Mouse (Mus musculus) v-Abl transformed pro-B cells (cell line): ENCODE measurements around the gene Inka2.
"Not testable (repeated sequence)": the region's sequence is repeated elsewhere in the genome, so short reads cannot be mapped to it uniquely, and the experiment has no call there.

Source experiments
- in situ Hi-C, 2 experiments: fragments of 400-800 bp; cut with MboI; formaldehyde crosslinking; loops; one replicate each; pipeline ENCODE4 v1.15.1; 2025; ENCODE audit not compliant: unreplicated experiment in 2 of 2

Gene Inka2

DNA sequence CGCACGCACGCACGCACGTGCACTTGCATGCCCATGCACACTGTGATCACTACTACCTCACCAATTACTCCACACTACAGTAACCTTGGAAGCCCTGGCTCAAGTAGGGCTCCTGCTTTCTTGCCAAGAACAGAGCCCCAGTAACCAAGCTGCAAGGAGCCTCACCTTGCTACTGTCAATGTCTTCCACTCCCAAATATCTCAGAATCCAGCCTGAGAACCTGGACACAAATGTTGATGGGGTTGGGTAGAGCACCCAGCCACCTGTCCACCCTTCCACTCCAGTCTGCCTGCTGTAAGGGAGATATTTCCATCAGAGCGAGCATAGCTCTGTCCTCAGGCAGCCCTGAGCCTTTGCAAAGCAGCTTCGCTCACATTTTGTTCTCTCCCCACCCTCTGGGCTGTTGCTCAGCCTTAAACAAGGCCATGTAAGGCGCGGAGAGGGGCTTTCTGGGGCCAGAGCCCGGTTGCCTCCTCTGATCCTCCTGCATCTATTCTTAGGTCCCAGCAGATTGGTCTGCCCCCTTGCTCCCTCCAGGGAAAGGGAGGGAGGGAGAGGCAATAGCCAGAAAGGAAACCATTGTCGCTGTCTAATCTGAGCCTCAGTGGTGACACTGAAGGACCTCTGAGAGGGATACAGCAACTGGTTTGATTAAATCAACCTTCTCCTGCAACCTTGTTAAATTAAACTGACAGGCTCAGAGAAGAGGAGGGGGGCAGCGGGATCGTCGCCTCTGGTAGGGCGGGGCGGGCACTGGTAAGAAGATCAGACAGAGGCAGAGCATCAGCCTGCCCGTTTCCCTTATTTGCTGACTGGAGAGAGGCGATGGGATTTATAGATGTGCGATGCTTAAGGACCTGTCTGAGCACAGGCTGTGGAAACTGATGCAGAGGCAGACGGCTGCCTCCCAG, 8.7 kb upstream of the Inka2 start:
- in situ Hi-C loops: loop anchor here (25.0 kb wide), 2 partner anchors 1042 to 1067 kb away; no protein-coding TSS in a partner anchor

DNA sequence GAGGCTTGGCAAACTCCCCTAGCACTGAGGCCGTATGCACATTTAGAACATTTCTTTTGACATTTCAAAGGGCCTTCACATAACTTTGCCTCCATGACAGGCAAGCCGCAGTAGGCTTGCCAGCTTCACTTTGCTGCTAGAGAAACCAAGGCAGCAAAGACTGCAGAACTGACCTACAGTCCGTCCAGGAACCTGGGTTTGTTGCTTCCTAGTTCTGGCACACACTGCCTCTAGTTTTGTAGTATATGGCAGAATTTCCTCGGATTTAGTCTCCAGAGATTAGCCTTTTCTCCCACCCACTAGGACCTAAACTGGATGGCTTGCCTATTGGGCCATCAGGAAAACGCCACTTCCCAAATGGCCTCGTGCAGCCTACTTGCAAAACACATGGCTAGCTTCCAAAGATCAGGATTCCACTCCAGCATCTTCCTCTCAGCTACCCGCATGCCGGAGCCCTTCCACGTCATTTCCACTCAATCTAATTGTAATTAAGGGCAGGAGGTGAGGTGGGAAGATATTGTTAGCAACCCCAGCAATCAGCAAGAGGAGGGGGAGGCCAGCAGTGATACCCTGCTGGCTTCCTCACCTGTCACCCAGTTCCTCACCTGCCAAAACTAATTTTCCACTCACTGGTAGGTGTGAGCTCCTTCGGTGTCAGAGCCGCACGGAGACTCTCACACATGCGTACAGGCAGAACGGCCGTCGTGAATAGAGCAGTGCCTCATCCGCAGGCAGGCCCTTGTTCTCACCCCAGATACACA, 7.8 kb upstream of the Inka2 start:
- in situ Hi-C loops: loop anchor here (25.0 kb wide), 2 partner anchors 1041 to 1066 kb away; no protein-coding TSS in a partner anchor

DNA sequence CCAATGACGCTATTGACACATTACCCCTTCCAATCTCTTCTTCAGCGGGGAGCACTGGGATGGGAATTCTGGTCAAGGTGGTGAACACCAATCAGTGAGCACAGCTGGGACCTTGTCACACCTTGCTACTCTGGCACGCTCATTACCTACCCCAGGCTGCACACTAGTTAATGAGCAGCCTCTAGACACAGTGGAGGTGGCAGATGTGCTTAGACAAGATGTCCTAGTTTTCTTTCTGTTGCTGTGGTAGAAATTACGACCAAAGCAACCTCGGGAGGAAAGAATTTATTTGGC, 7.3 kb upstream of the Inka2 start:
- in situ Hi-C loops: loop anchor here (25.0 kb wide), 2 partner anchors 1040 to 1065 kb away; no protein-coding TSS in a partner anchor

DNA sequence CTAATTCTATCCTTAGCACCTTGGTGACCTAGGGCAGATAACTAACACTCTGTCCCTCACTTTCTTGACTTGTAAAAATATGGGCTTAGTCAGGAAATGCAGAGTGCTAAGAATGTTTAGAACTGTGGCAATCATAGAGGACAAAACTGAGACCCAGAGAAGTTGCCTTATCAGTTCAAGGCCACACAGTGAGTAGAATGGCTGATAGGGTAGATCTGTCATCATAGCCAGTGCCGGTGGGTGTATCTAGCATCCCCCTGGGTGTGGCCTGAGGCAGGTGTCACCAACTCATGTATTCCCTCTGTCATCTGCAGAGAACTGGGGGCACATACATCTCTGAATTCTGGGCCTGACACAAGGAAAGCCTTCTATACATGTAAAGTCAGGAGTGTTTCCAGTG, 6.1 kb upstream of the Inka2 start:
- in situ Hi-C loops: loop anchor here (25.0 kb wide), 2 partner anchors 1039 to 1064 kb away; no protein-coding TSS in a partner anchor

DNA sequence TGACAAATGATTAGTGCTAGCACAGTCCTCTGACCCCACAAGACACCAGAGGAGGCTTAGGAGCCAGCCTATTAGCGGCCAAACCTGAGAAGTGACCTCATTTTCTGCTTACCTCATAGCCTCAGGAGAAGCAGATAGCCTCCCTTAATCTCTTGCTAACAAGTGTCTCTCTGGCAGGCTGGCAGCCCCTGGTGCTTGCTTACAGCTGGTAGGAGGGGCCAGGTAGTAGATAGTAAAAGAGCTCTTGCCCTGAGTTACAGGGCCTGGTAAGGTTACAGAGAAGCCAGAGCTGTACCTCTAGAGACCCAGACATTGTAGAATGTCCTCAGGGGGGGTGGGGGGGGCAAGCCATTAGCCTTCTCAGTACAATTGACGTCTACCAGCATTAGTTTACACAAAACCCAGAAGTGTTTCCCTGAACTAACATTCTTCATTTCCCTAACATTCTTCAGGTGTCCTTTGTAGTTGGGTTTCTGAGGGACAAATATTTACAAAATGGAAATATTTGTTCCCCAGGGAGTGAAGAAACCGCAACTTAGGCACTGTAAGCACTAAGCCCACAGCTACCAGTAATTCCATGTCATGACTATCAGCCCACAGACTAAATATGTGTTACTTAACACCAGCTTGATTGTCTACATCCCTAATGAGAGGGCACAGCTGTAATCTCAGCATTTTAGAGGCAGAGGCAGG, 5.0 kb upstream of the Inka2 start:
- in situ Hi-C loops: loop anchor here (25.0 kb wide), 2 partner anchors 1038 to 1063 kb away; no protein-coding TSS in a partner anchor

DNA sequence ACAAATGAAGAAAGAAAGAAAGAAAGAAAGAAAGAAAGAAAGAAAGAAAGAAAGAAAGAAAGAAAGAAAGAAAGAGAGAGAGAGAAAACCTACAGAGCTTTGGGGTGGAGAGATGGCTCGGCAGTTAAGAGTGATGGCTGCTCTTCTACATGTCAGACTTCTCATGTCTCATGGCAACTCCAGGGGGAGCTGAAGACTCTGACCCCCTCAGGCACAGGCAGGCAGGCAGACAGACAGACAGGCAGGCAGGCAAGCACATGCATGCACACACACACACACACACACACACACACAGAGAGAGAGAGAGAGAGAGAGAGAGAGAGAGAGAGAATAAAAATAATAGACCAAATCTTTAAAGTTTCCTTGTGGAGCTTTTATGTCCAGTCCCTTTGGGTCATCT, 3.6 kb upstream of the Inka2 start:
- in situ Hi-C loops: not testable (repeated sequence)

DNA sequence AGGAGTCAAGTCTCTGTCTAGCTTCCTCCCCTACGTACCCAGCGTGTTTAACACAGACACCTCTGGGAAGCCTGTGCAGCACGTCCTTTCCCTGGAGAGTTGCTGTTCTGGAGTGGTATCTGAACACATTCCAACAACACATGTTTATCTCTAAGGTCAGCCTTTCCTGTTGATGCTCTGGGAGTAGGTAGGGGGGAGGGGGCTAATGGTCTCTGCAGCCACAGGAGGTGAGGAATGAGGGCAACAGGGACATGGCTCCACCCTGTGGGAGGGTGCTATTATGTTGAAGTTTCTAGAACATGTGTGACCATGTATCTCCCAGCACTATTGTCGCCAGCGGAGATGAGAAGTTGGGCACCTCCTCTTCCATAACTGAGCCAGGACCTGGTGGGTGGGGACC, 3.0 kb upstream of the Inka2 start:
- in situ Hi-C loops: no loop called here

DNA sequence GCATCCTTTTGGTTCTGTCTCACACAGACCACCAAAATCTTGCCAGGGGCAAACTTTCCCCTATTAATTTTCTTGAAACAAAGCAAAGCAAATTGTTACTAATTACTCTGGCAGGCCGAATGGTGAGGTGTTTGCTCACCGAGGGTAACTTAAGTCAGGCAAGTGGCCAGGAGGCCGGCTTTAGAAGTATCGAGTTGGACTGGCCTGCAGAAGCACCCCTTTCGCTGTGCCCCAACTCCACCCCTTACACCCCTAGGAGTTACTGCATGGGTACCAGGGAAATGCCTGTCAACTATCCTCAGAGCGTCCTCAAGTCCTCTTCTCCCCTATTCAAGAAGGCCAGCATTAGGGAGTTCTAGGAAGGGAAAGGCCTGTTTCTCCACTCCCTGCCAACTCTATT, 828 bp upstream of the Inka2 start:
- in situ Hi-C loops: no loop called here

DNA sequence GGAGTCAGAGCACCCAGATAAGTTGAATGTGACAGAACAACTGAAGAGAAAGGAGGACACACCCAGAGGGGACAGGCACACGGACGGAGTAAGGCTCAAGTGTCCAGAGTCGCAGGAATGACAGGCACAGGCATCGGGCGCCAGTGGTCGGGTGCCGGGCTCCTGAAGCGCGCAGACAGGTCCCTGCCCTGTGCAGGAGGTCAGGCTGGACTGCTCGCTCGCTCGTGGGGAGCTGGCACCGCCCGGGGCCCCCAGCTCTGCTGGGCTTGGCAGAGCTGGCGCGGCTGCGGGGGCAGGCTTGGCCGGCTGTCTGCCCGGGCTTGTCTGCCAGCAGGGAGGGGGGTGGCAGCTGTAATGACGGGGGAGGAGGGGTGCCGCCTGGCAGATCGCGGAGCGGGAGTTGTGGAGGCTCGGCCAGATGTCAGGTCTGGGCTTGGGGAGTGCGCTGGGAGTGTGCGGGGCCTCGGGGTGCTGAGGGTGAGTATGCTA, 706 bp downstream of the Inka2 start:
- in situ Hi-C loops: no loop called here

DNA sequence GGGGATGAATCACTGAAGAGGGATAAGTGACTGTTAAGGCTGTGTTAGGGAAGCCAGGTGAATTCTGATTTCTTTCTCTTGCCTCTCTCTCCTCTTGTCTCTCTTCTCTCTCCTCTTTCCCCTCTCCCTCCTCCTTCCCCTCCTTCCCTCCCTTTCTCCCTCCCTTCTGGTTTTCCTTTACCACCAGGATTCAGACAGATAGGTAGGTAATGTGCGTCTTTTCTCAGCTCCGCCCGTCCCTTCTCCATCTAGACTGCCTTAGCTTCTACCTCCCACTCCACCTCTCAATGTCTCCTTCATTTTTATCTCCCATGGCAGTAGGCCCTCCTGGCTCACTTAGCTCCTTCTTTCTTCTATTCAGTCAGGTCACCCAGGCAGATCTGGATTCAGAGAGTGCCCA, 1.2 kb downstream of the Inka2 start:
- in situ Hi-C loops: no loop called here

DNA sequence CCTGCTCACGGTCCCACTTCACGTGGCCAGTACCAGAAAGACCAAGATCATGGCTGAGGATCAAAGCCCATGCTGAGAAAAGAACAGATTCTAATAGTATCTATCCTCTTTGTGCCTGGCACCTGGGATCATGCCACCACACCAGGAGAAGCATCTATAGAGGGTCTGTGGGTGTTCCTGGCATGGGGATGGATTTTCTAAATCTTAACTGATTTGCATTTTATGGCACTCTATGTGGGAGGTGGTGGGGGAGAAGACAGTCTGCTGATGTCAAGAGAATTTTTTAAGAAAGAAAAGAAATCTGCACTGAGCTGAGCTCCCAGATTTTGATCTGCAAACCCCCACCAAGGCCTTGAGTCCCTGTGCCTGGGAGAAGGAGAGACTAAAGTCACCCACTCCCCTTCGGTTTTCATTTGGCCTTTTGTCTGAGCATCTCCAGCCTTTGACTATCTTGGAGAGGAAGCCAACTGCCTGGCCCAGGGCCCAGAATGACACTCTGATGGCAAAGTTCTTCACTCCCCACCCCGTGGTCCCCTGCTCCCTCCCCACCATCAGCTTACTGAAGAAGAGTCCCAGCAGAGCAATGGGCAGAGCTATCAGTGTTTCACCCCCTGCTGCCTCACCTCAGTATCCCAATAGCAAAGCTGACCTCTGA, 2.1 kb downstream of the Inka2 start:
- in situ Hi-C loops: no loop called here

DNA sequence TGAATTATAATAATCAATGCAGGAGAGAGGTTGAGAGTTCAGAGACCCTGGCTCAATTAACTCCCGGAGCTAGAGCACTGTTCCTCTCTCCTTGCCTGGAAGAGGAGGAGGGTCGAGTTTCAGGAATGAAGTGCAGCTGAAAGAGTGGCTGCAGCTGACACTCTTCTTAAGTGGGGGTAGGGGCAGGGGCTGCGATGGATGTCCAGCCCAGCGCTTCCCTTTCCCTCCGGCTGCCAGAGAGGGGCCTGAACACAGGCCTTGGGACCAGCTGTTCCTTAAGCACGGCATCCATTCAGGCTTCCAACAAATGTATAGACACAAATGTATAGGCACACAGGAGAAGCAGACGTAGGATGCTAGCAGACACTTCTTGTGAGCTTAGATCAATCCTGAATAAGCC, 3.2 kb downstream of the Inka2 start:
- in situ Hi-C loops: no loop called here

DNA sequence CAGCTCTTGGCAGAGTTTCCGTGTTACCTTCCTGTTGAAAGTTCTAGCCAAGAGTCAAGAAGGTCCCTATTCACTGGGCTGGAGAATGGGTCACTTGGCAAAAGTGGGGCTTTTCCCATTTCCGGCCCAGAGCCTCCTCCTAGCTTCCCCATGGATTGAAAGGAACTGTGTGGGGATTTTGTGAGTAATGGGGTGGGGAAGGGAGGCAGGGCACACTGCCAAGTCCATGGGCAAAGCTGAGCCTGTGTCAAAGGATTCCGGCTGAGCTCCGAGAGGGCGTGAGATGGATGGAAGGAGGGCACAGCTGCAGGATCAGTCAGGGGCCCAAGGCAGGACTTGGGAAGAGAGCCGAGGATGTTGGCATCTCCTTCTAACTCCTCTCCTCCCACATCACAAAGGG, 5.8 kb downstream of the Inka2 start:
- in situ Hi-C loops: no loop called here

DNA sequence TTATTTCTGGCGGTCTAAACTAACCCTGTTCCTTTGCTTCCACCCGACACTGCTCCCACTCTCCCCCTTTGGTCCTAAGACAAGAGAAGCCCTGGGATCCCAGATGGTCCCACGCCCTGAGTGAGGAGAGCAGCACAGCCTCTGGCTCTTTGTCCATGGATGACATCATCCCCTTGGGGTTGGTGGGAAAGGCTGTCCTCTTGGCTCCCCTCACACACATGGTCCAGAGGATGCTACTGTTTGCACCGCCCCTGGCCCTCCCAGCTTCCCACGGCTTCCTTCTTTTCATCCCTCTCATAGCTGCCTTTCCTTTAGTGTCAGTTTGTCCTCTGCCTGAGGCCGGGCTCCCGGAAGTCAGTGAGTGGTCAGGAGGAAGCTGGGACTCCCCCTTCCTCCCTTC, 7.3 kb downstream of the Inka2 start:
- in situ Hi-C loops: no loop called here

DNA sequence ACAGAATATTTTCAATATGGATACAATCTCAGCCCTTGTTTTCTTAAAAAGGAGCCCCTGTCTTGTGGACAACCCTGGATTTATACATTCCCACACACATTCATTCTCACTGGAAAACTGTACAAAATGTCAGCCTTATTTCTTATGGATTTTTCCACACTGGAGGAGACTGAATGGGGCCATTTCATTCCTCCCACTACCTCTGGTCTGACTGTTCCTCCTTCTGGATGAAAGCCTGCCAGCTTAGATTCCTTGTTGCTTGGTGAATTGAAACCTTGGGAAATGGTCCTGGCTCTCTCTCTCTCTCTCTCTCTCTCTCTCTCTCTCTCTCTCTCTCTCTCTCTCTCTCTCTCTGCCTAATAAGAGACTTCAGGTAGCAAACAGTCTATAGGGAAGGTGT, 8.4 kb downstream of the Inka2 start:
- in situ Hi-C loops: no loop called here

DNA sequence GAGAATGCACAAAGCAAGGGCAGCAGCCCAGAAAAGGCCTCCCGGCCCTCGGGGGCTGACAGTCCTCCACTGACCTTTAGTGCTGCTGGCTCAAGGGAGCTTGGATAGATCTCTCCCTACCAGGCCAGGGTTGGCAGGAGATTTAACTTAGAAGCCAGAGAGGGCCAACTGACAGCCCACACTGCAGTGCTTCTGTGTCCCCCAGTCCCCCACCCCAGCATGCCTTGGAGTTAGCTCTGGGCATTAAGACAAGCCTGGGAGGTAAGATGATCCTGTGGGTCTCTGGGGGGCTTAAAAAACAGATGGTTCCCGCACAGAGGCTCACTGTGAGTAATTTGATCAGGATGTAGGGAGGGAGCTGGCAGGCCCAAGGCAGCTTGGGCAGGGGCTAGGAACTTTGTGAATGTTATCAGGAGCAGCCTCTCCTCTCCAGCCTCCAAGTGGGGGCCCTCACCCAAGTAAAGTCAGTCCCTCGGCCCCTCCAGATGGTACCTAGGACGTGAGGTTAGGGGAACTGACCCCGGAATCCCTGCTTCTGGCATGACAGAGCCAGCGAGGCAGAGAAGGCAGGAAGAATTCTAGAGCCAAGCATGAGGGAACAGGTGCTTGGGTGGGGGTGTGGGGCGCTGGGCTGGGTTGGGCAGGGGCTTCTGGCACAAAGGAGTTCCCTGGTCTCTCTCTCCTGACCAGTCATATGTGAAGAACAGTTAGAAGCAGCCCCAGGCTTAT, 9.9 kb downstream of the Inka2 start:
- in situ Hi-C loops: no loop called here

DNA sequence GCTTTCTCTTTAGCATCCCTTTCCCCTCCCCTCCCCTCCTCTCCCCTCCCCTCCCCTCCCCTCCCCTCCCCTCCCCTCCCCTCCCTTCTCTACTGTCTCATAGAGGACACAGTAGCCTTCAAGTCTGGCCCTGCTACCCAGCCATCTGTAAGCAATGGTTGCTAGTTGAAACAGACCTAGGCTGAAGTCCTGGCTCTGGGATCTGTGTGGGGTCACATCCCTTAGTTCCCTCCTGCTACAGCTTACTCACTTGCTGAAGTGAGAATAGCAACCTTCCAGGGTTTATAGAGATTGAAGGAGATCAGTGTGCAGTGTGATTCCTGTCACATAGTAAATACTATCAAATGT, 10.4 kb downstream of the Inka2 start:
- in situ Hi-C loops: no loop called here

DNA sequence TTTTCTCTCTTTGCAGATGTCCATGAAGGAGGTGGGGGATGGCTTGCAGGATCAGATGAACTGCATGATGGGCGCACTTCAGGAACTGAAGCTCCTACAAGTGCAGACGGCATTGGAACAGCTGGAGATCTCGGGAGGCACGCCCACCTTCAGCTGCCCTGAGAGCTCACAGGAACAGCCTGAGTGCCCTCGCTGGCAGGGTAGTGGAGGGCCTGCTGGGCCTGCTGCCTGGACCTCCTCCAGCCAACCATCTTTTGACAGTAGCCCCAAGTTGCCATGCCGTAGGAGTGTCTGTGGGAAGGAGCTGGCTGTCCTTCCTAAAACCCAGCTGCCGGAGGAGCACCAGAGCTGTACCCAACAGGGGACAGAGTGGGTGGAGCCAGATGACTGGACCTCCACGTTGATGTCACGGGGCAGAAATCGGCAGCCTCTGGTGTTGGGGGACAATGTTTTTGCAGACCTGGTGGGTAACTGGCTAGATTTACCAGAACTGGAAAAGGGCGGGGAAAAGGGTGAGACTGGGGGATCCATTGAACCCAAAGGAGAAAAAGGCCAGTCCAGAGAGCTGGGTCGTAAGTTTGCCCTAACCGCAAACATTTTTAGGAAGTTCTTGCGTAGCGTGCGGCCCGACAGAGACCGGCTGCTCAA, 12.1 kb downstream of the Inka2 start:
- in situ Hi-C loops: no loop called here

DNA sequence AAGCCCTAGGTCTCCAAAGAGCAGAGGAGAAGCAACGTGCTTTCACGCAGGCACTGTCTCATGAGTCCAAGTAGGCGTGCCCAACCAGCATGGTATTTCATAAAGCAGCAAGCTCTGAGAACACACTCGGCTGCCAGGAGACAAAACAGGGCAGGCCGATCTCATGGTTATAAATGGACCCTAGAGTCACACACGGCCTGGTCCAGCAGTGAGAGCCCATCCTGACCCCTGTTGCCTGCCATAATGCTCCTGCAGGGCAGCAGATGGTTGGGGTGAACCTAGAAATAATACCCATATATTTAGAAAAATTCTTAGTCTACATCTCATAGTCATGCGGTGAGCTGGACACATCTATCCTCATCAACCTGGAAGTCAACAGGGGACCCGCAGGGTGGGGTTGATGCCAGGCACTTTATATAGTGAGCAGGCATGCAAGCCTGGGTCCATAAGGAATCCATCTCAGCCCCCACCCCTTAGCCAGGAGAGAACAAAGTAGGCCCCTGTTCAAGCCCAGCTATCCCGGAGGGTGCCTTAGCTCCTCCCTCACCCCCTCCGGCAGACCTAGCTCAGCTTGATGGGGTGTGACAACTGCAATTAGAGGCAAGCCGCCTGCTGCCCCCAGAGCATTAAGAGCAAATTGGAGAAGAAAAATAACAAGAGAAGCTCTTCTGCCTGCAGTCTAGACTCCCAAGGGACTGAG, 13.6 kb downstream of the Inka2 start:
- in situ Hi-C loops: no loop called here
